Mouse (Mus musculus) A20 (cell line): ENCODE measurements at regions not wholly inside any gene's neighbourhood (a gene's known extent, or its start where the extent isn't known, plus 50 kb on each side); places are given as distances from the start of the nearest gene placed in this dataset.

Source experiments
- DNase-seq: peaks from one replicate; pipeline ENCODE4 v3.0.0-alpha.2; 2011; ENCODE audit warnings: low read depth, low spot score

DNA sequence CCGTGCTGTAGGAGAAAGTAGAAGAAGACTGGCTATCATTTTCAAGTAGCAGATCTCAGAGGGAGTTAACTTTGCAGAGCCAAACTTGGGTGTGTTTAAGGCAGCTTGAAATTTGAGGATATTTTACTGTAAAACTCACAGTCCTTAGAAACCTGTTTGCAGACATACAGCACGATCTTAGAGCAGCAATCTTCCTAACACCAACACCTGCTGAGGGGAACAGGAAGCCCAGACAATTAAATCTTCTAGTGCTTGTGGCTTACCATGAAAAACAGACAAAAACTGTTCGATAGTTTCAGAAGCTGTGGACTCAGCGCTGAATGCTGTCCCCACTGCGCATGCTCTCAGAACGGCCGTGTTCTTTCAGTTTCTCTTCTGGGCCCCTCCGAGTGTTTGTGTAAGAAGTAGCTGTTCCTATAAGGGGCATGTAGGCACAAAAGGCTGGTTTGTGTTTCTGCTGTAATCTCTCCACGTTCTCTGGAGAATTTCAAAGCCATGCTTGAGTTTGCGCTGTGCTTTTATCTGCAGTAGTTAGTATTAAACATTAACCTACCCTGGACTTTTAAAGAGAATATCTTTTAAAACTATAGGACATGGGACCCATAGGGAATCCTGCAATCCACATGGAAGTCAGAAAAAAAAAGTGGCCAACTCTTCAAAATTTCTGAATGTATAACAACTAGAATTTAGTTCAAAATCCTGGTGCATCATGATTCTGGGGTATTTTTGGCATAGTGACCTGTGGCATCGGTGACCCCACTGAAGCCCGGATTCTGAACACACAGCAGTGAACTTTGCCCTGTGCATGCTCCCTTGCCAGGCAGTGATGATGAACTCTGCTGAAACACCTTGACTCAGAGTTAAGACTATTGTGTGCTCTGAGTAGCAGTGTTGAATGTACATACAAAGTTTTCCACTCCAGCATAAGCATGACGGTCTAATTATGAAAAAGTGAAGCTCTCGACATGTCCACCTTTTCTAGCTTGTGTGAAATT, 584.4 kb downstream of the Etnk1 start:
- DNase-seq = no peak

DNA sequence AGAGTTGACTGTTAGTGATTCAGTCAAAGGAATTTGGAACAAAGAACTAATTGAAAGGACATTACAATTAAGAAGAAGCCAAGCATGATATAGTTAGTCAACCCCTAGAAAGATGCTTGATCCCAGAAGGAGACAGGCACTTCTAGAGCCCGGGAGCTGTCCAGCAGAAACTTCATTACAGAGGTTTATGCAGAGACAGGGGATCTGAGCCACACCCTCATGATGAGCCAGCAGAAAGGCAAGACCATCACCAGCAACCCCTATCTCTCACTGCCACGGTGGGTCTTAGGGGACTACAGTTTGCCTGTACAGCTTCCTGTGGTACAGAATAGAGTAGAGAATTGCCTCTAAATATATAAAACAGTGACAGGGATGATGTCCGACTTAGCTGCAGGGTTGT, 590.4 kb downstream of the Etnk1 start:
- no peak for DNase-seq

DNA sequence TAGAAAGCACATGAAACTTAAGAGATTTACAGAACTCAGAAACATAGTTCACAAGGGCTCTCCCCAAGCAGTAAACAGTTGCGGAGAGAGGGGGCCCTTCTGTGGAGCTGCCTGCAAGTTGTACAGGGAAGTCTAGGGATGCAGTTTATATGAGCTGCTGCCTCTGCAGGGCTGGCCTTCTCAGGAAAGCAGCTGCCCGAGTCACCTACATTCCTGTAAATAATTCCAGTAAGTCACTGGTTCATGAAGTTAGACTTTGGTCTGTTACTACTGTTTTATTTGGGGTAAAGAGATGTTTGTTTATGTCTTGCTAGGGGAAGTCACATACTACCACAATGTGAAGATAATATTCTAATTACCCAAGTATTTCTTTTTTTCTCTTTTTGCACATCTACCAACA, 601.1 kb downstream of the Etnk1 start:
- no peak for DNase-seq
